Mouse (Mus musculus) forebrain, postnatal 0 days (tissue): ENCODE measurements at regions not wholly inside any gene's neighbourhood (a gene's known extent, or its start where the extent isn't known, plus 50 kb on each side); places are given as distances from the start of the nearest gene placed in this dataset.

Experiments
- ATAC-seq: fragments of 200-750 bp; cut with Nextera tagmentation; 2 replicates; pipeline ENCODE4 v1.8.0; 2017; ENCODE audit warnings: mild to moderate bottlenecking, moderate library complexity
- DNase-seq: peaks from one replicate; pipeline ENCODE4 v3.0.0-alpha.2; 2015
- H3K27ac ChIP-seq: fragments of 300-500 bp; sonication (generic); 2 replicates; pipeline ENCODE4 v1.5.1; 2014; ENCODE audit warnings: low read depth, mild to moderate bottlenecking, antibody characterized with exemption, low read length, moderate library complexity, mixed read lengths
- H3K27me3 ChIP-seq: fragments of 300-500 bp; sonication (generic); 2 replicates; pipeline ENCODE4 v1.6.1; 2014; ENCODE audit warnings: mild to moderate bottlenecking, low read length, mixed read lengths; ENCODE audit not compliant: insufficient read depth
- H3K36me3 ChIP-seq: fragments of 300-500 bp; sonication (generic); 2 replicates; pipeline ENCODE4 v1.6.1; 2014; ENCODE audit warnings: mild to moderate bottlenecking, moderate library complexity; ENCODE audit not compliant: insufficient read depth
- H3K4me1 ChIP-seq: fragments of 300-500 bp; sonication (generic); 2 replicates; pipeline ENCODE4 v1.6.1; 2014; ENCODE audit warnings: antibody characterized with exemption; ENCODE audit not compliant: insufficient read depth
- H3K4me2 ChIP-seq: fragments of 300-500 bp; sonication (generic); 2 replicates; pipeline ENCODE4 v1.6.1; 2014; ENCODE audit warnings: low read depth, mild to moderate bottlenecking, moderate library complexity
- H3K4me3 ChIP-seq: fragments of 300-500 bp; sonication (generic); 2 replicates; pipeline ENCODE4 v1.5.1; 2014; ENCODE audit warnings: low read depth, low read length, mixed read lengths
- H3K9ac ChIP-seq: fragments of 300-500 bp; sonication (generic); 2 replicates; pipeline ENCODE4 v1.6.1; 2014; ENCODE audit warnings: mild to moderate bottlenecking
- H3K9me3 ChIP-seq: fragments of 300-500 bp; sonication (generic); 2 replicates; pipeline ENCODE4 v1.6.1; 2016; ENCODE audit warnings: low read length
- CTCF ChIP-seq: sonication (generic); IDR thresholded peaks from 2 replicates; pipeline ENCODE4 v1.5.1; 2016; ENCODE audit warnings: antibody characterized with exemption, control low read depth, low read depth
- WGBS: fragments of 180-500 bp; shearing (Covaris S2); extraction: QIAGEN DNeasy Blood & Tissue Kit; methylation state at CpG from one replicate; pipeline ENCODE4 v1.1.7; 2014; 5-methylcytosine and 5-hydroxymethylcytosine counted together
- microRNA-seq, 2 experiments: library from miRNA; unstranded; fragments of <30 nt; microRNA quantifications; one replicate each; pipeline ENCODE4; 2016

GRCm38 (mm10) chr4:93406876-93407275 is 71.6 kb upstream of the Tusc1 start:
- WGBS: 32% methylated on average over 2 of the region's 2 CpGs
- Histone ChIP-seq H3K9me3 (no peaks in the 10 kb centered on the region), H3K9ac (no peak overlapping the region), H3K4me2 (no peak overlapping the region), H3K27me3 (no peaks in the 10 kb centered on the region), H3K36me3 (no peaks in the 10 kb centered on the region), H3K4me3 (no peak overlapping the region), H3K27ac (no peak overlapping the region), H3K4me1 (no peaks in the 10 kb centered on the region)
- DNase-seq: no peak
- TF ChIP-seq CTCF: no peak
- no peak for ATAC-seq

DNA sequence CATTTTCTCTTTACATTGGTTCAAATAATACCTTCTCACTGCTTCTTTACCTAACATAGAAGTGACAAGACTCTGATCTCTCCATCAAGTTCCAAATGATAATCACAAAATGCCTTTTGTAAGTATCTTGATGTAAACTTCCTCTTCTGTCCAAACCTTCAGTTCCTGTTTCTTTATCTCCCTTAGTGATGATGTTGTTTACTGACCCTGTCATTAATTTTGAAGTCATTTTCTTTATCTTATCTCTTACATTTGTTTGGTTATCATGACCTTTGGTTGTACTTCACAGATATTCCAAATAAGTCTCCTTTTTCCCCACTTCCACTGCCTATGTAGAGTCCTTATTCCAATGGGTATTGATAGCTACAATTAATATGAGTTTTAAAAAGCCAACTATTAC is 65.3 kb upstream of the Tusc1 start:
- Histone ChIP-seq H3K4me2 (no peak overlapping the region), H3K27me3 (no peaks in the 10 kb centered on the region), H3K4me3 (no peak overlapping the region), H3K27ac (no peak overlapping the region), H3K4me1 (no peaks in the 10 kb centered on the region), H3K9ac (no peak overlapping the region), H3K36me3 (no peaks in the 10 kb centered on the region), H3K9me3 (no peaks in the 10 kb centered on the region)
- ATAC-seq: no peak
- TF ChIP-seq CTCF: no peak
- no peak for DNase-seq

Small RNA genes lying in the stretch of these regions (microRNA-seq; reads per million reads assigned to microRNA genes)
- 0 reads per million in 2 experiments for gene Gm22619
